Mouse (Mus musculus) urinary bladder, postnatal 14 days (tissue): ENCODE results near the gene 1600002K03Rik.
"Not testable (repeated sequence)": the region's sequence is repeated elsewhere in the genome, so short reads cannot be mapped to it uniquely, and the experiment has no call there.

ENCODE experiments used
- DNase-seq: peaks from one replicate; pipeline ENCODE4 v3.0.0; 2021; ENCODE audit warnings: low spot score

1600002K03Rik gene

DNA sequence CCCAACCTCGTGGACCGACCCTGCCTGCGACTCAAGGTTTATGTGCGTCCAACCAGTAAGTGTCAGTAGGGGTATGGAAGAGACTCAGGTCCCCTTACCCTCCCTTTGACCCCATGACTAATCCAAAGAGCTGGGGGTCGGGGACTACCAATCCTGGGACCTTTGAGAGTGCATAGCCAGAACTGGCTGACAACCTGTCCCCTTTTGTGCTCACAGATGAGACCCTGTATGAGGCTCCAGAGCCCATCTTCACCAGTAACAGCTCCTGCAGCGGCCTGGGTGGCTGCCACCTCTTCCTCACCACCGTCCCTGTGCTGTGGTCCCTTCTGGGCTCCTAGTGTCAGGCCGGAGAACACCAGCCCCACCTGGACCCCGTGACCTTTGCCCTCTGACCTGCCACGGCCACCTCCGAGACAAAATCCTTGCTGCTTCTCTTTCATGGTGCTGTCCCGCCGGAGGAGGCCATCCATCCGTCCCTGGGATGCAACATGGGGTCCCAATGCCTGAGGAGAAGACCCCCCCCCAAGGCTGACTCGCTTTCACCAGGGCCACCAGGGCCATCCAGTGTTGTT is 15.8 kb downstream of the 1600002K03Rik start:
- no peak for DNase-seq

DNA sequence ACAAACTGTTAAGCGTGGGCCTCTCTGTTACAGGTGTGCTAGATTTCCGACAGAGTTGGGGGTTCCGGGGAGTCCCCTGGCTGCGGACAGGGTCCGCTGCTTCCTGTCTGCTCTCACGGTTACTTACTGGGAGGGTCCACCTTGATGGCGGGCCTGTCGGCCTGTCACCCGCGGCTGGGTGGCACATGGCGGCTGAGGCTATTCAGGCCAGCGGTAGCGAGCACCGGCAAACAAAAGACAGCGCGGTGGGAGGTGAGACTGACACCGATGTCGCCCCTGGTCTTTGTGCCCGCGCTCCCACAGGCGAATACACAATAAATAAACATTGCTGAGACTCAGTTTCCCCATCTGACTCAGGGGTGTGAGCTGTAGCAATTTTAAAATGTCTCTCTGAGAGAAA is 17.3 kb downstream of the 1600002K03Rik start:
- DNase-seq, result no peak

DNA sequence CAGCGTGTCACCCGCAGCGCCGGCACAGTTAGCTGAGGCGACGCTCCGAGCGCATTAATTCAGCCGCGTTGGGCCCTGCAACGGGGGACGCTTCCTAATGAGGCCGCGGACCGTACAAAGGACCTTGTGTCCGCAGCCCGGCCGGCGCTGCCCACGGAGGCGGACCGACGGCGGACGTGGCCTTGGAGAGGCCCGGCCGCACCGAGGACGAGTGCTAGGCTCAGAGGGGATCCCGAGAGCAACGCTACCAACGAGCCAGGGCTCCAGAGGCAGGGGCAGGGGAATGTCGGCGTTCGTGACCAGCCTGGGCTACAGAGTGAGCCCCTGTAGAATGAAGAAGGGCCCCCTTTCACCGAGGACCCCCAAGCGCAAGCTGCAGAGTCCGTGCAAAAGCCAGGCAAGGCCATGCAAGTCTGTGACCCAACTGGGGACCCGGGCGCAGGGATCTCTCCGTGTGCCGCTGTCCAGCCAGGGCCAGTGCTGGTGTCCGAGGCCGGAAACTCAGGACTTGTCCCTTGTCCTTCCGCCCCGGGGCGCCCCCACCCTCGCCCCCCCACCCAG is 17.8 kb downstream of the 1600002K03Rik start:
- DNase-seq, result no peak

DNA sequence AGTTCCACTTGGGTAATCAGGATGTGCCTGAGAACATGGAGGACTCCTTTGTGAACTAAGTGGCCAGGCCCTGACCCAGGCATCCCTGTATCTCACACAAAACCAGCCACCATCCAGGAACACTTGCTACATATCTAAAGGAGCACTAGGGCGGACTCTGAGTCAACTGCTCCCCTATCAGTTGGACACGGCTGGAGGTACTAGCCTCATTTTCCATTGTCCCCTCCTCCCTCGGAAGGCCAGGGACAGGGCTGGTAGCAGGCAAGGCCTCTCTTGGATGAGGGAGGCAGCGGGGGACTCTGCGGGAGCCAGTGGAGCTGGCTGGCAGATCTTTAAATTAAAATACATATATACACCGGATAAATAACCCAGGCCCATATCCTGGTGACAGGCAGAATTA is 21.2 kb downstream of the 1600002K03Rik start:
- no peak for DNase-seq

DNA sequence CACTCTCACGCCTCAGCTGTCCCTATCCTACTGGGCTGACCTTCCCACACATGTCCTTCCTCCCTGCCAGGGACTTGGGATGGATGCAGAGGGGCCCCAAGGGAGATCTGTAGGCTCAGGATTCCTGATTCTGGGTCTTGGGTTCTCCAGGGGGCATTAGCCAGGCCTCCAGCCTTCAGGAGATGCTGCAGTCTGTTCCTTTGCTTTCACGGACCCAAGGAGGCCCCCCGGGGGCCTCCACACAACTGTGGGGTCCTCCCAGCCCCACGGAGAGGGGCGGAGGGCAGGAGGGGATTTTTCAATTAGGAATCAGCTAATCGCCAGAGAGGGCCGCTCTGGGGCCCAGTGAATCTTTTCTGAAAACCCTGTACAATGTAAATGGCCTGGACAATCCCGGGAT is 21.7 kb downstream of the 1600002K03Rik start:
- DNase-seq, result no peak

DNA sequence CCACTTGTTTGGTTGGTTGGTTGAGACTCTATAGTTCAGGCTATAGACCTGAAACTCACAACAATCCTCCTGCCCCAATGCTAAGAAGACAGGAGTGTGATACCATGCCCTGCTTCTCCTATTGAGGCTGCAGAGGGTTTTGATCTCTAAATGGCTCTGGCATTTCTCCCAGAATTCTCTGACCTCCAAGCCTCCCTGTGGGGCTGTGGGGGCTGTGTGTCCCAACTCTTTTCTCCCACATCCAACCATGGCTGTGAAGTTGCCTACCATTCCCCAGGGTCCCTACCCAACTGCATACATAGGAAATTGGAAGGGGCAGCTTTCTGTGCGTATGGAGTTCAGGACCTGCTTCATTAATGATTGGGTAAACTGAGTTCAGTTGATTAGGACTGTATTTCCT is 23.4 kb downstream of the 1600002K03Rik start:
- DNase-seq, result no peak

DNA sequence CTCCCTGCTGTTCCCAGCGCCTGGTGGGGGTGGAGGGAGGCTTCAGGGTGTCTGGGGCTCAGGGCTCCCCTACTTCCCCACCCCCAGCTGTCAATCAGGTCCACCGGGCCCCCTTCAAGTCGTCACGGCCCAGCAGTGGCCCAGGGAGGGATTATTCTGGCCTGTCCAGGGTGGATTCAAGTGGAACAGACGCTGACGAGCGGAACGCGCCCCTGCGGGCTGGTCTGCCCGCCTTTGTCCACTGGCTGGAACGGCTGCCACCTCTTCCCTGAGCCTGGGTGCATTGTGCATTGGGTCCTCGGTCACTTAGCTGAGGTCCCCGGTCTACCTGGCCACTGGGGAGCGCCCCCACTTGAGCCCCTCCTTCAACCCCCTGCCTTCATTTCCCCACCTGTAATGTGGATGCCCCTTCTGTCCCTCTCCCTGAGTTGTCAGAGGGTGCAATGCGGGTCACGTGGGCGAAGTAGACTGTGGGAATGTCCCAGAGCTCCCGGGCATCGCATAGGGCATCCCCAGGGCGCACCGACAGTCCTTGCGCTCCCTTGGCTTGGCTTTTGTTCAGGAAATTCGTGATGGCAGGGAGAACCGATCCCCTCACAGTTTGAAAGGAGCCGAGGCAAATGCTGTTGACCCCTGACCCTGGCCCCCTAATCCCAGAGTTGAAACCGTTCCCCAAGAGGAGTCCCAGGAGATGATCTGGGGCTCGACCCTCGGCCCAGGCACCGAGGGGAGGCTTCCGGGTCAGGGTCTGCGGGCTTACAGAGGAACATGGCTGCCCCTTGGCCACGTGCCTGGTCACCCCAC is 24.2 kb downstream of the 1600002K03Rik start:
- DNase-seq, result no peak

DNA sequence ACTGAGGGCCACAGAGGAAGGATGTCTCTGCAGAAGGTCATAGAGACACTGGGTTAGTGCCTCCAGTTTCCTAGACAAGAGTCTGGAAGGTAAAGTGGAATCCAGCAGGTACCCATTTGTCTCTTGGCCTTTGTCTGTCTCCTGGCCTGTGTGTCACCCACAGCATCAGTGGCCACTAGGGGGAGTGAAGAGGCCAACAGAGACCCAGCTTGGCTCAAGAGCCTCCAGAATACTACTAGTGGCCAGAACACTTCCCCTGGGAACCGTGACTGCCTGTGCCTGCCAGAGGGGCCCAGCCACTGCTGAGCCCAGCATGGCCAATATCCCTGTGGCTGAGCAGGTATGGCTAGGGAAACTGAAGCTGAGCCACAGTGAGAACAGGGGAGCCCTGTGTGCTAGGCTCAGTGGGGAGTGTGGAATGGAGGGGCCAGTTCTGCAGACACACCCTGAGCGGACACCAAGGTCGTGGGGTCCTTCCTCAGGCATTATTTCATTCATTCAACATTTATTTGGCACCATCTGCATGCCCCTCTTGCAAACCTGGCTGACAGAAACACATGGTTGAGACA is 26.8 kb downstream of the 1600002K03Rik start:
- peak; percentile 85 for DNase-seq

DNA sequence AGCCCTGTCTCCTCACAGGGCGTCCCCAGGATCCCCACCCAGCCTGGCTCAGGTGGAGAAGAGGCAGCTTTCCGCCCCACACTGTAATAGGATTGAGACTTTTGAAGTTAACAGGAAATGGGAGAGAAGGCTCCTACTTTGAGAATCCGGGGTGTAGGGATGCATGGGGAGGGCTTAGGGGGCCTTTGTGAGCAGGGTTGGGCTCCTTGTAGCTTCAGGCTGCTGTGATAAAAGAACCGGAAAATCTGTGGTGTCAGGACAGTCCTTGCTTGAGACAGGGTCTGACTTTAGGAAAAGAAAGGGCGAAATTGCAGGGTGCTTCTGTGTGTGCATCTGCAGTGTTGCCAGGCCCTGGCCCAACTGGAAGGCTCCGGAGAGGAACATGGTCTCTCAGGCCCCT is 27.7 kb downstream of the 1600002K03Rik start:
- no peak for DNase-seq

DNA sequence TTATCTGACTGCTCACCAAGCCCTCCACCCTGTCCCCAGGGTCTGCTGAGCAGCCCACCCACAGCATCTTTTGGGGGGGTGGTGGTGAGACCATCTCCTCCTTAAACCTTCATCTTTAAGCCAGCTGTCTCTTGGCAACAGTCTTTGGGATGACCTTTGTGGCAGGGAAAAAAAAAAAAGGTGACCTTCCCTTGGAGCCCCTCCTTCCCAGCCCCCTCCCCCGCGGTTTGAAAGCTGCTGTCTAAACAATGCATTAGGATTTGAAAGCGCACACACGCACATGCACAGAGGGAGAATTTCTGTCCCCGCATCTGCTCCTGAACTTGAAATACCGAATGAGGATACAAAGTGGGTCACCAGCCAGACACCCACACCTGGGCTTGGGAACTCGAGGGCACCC is 31.3 kb downstream of the 1600002K03Rik start:
- DNase-seq, result no peak

DNA sequence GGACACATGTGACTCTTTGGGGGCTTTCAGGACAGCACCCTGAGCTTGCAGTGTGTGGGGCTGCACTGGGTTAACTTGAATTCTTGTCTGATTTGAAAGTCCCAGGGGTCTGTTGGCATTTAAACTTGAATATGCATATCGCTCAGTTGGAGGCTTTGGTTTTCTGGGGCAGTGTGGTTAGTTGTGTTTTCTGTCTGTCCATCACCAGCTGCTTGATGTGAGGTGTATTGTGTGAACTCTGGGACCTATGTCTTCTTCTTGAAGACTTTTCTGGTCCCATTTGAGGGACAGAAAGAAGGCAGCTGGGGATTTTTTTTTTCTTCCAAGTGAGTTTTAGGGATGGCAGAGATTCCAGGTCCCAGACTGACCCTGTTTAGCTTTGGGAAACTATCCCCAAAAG is 34.5 kb downstream of the 1600002K03Rik start:
- no peak for DNase-seq

DNA sequence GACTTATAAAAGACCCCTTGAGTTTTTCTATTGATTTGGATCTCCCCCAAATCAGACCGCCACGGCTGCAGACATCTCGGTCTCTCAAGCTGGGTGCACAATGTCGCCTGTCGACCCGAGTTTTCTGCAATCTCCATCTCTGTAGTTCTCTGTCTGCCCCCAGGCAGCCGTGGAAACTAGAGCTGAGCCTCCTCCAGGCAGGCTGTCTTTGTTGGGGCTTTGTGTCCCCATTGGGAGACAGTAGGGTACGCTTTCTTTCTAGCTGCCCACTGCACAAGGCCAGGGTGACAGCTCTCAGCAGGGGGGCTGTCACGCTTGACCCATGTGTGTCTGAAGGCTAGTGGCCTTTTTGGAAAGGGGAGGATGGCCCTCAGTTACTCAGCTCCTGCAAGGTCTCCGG is 34.9 kb downstream of the 1600002K03Rik start:
- DNase-seq, result no peak

DNA sequence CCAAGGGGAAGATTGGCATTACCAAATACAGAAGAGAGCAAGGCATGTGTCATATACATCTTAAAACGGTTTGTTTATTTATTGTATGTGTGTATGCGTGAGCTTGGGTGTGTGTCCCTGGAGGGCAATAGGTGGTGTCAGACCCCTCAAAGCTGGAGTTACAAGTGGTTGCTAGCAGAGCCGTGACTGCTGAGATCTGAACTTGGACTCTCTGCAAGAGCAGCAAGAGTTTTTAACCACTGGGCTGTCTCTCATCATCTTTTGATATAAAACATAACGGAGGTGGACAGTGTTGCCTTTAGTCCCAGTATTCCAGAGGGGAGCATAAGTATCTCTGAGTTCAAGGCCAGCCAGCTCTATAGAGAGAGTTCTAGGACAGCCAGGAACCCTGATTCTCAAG is 35.5 kb downstream of the 1600002K03Rik start:
- DNase-seq, result no peak

DNA sequence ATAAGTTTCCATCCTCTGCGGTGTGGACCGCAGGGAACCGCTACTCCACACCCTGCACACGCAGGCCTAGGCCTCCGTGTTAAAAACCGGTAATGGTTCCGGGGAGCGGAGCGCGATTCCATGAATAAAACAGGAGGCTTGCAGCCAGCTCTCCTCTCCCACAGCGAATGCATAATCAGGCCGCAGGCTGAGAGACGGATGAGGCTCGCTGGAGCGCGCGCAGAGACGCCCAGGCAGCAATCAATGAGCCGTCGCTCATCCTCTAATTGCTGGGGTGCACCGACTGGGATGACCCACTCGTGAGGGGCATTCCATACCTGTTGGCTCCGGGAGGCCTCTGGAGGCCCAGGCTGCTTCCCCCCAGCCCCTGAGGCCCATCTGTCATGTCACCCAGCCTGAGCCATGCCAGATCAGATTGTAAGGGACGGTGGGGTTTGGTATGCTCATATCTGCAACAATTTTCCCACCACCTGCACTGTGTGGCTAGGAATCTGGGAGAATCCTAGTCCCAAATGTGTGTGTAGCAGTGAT is 36.2 kb downstream of the 1600002K03Rik start:
- no peak for DNase-seq

DNA sequence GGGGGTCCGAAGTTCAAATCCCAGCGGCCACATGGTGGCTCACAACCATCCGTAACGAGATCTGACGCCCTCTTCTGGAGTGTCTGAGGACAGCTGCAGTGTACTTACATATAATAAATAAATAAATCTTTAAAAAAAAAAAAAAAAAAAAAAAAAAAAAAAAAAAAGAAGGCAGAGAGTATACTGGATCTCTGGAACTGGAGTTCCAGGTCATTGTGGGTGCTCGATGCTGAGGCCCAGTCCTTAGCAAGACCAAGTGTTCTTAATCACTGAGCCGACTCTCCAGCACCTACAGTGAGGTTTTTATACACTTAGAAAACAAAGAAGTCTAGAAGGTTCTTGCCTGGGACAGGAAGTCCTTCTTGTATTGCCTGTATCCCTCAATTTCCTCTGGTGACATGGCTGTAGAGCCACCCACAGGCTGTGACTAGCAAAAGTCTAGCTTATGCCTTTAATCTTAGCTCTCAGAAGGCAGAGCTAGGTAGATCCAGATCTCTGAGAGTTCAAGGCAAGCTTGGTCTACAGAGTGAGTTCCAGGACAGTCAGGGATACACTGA is 38.9 kb downstream of the 1600002K03Rik start:
- DNase-seq, result not testable (repeated sequence)

DNA sequence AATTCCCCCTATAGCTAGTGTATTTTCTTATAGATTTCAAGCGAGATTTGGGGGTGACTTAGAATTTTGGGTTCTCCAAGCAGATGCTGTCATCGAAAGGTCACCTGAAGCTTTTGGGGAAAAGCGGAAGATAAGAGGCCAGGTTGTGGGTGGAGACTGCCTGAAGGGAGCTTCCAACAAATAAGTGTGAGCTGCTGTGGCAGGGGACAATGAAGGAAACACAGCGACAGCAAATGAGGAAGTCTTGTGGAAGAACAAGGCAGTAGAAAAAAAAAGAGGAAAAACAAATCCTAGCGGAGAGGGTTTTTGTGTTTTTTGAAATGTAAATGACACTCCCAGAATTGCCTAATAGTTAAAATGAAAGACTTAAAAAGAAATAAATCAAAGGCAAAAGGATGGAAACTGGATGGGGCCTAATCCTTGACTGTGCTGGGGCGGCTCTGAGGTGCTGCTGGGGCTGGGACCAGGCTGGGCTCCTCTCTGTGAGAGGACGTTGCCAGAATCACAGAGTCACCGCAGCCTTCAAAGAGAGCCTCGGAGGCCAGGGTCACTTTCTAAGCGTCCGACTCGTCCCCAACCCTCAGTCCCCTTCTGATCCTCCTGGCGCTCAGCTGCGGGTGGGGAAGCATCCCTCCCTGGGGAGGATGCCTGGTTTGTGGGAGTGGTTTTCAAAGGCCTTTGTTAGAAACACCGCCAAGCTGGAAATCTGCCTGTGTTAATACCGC is 42.5 kb downstream of the 1600002K03Rik start:
- DNase-seq, result no peak

DNA sequence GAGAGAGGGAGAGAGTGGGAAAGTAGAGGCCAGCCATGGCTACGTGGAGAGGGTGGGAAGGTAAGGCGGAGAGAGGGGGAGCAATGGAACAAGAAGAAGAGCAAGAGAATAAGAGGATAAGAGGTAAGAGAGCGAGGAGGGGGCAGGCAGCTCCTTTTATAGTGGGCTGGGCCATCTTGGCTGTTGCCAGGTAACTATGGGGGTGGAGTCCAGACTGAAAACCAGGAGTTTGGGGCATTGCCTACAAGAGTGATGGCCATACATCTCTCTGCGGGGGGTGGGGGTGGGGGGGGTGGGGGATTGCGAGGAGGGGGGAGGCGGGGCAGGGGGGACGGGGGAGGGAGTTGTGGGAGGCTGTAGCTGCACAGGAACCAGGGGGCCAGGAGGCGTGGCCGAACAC is 47.9 kb downstream of the 1600002K03Rik start:
- DNase-seq, result no peak

DNA sequence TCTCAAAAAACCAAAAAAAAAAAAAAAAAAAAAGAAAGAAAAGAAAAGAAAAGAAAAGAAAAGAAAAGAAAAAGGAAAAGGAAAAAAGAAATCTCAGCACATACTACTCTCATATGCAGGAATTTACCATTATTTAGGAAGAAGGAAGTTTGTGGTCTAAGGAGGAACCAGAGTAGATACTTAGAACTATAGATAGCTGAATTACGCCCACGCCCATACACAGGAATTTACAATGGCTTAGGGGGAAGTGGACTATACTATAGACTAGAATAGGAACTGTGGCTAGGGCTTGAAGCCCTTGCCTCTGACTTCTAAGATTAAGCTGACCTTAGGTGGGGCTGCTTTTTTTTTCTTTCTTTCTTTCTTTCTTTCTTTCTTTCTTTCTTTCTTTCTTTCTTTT is 50.4 kb downstream of the 1600002K03Rik start:
- DNase-seq, result not testable (repeated sequence)
